Mouse (Mus musculus) bone marrow macrophage, adult 2 months (primary cell): ENCODE data around the gene Arl2bp.

ENCODE experiments used
- CTCF ChIP-seq: IDR thresholded peaks from 2 replicates; pipeline ENCODE4 v1.5.1; 2012; ENCODE audit warnings: low read depth, mild to moderate bottlenecking, low read length, moderate library complexity
- POLR2A ChIP-seq: IDR thresholded peaks from 2 replicates; pipeline ENCODE4 v1.6.1; 2012; ENCODE audit warnings: mild to moderate bottlenecking, low read depth, low read length, borderline replicate concordance

DNA sequence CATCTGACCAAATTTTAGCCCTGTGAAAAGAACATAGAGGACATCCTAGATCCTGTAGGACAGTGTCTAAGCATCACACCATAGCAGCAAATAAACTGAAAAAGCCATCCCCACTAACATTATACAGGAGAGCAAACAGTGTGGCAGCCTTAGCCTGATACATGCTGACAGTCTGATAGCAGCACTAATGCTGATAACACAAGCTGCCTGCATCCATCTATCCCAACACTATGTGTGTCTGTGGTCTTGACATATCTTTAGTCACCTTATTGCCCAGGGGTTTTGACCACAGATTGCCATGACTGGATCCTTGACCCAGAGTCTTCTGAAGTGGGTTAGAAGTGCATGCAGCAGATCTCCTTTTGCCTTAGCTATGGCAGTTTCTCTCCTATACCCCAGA lies 11.4 kb upstream of the Arl2bp start:
- TF ChIP-seq CTCF (no peak), POLR2A (no peak)
